Comparison of ENCODE assay signal across 20 mouse cellular contexts in the genomic region with DNA sequence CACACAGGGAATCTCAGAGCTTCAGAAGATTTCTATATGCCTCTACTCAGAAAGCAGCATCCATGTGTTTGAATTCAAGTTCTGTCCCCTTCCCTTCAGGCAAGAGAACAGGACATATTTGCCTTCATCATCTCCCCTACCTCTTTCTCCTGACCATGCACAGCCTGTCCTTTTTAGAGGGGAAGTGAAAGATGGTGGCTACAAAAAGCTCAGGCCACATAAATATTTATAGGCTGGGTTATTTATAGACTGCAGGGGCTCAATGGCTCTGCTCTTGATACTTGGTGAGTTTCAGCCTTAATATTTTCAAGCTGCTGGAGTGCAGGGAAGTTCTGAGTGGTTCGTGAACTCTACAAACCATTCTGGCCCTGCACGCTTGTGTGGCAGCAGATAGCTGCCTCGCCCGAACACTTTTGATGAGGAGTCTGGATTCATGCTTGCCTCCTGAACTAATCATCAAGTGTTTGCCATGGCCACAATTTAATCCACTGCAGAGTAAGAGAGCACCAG.
DNase-seq lines count a peak whose midpoint lies in the region; ATAC-seq and TF ChIP-seq lines count a peak whose summit lies in the region.
"Had no signal": no experiment of that assay in that cellular context is flagged by ENCODE, and none has a peak within 500 bp of the region (broad histone marks: within the 10 kb centered on the region; RNA-seq: fewer than 3 reads in every experiment).

No protein-coding gene starts in this region.

- H3K4me1 ChIP-seq in heart, embryonic 12.5 days (replicated peaks) = peaks cover 9% of the 10 kb centered on the region
- peaks cover 7% of the 10 kb centered on the region for H3K4me1 ChIP-seq in heart, embryonic 16.5 days (ENCODE audit: control insufficient read depth, insufficient read depth, low read length)
- H3K4me1 ChIP-seq in CH12.LX (ENCODE audit: control insufficient read depth in 1 of 2, insufficient read depth in 2 of 2) = peaks cover 10 to 15% of the 10 kb centered on the region in 2 experiments
- H3K4me1 ChIP-seq: embryonic facial prominence, embryonic 12.5 days; hindbrain, embryonic 15.5 days; kidney, embryonic 15.5 days had no signal

- no peak for TF ChIP-seq EP300 in CH12.LX (IDR thresholded peaks at IDR 0.05; ENCODE audit: low read length)

- no peak for TF ChIP-seq POLR2A in CH12.LX (IDR thresholded peaks at IDR 0.05; ENCODE audit: low read depth, low read length)

- H3K36me3 ChIP-seq in heart, embryonic 12.5 days = no peaks in the 10 kb centered on the region
- H3K36me3 ChIP-seq in heart, embryonic 16.5 days (ENCODE audit: control insufficient read depth, insufficient read depth) = no peaks in the 10 kb centered on the region
- no peaks in the 10 kb centered on the region for H3K36me3 ChIP-seq in CH12.LX (replicated peaks in 1 of 2; ENCODE audit: control insufficient read depth in 1 of 2, insufficient read depth in 1 of 2, low read length in 1 of 2)
- H3K36me3 ChIP-seq: embryonic facial prominence, embryonic 12.5 days; forebrain, embryonic 12.5 days; G1E; hindbrain, embryonic 15.5 days; kidney, embryonic 15.5 days had no signal

- H3K9ac ChIP-seq in heart, embryonic 12.5 days = no peak overlapping the region
- no peak overlapping the region for H3K9ac ChIP-seq in heart, embryonic 16.5 days (ENCODE audit: low read length)
- H3K9ac ChIP-seq in CH12.LX (ENCODE audit: insufficient read depth, low read depth) = no peak overlapping the region
- H3K9ac ChIP-seq: embryonic facial prominence, embryonic 12.5 days; forebrain, embryonic 12.5 days; hindbrain, embryonic 15.5 days; kidney, embryonic 15.5 days had no signal

- no peaks in the 10 kb centered on the region for H3K79me2 ChIP-seq in CH12.LX (replicated peaks; ENCODE audit: control insufficient read depth, extremely low read depth, insufficient read depth, poor library complexity, severe bottlenecking)

- H3K27me3 ChIP-seq in heart, embryonic 12.5 days (replicated peaks) = no peaks in the 10 kb centered on the region
- no peaks in the 10 kb centered on the region for H3K27me3 ChIP-seq in heart, embryonic 16.5 days (ENCODE audit: control insufficient read depth, insufficient read depth, low read length)
- no peaks in the 10 kb centered on the region for H3K27me3 ChIP-seq in CH12.LX (replicated peaks)
- H3K27me3 ChIP-seq: embryonic facial prominence, embryonic 12.5 days; forebrain, embryonic 12.5 days; hindbrain, embryonic 15.5 days; kidney, embryonic 15.5 days had no signal

- no peak for TF ChIP-seq RAD21 in CH12.LX (IDR thresholded peaks at IDR 0.05; ENCODE audit: low read depth, low read length)

- peak overlapping the region; percentile 70 for H3K27ac ChIP-seq in heart, embryonic 12.5 days (ENCODE audit: poor library complexity, severe bottlenecking)
- peak overlapping the region; percentile 73 for H3K27ac ChIP-seq in heart, embryonic 16.5 days (ENCODE audit: low read length)
- H3K27ac ChIP-seq in CH12.LX (ENCODE audit: insufficient read depth, low read depth) = no peak overlapping the region
- H3K27ac ChIP-seq: embryonic facial prominence, embryonic 12.5 days; forebrain, embryonic 12.5 days; hindbrain, embryonic 15.5 days; kidney, embryonic 15.5 days had no signal

- dilution Hi-C loops in CH12.LX (cut with MboI; ENCODE audit: extremely low pct_ligation_motif_present, extremely low pct_unique_long_range_greater_than_20kb, low sequenced_read_pairs) = no loop called here

- no peaks in the 10 kb centered on the region for H3K9me3 ChIP-seq in heart, embryonic 12.5 days (replicated peaks)
- H3K9me3 ChIP-seq in heart, embryonic 16.5 days (replicated peaks; ENCODE audit: control insufficient read depth, low read length) = no peaks in the 10 kb centered on the region
- no peaks in the 10 kb centered on the region for H3K9me3 ChIP-seq in CH12.LX (replicated peaks; ENCODE audit: low read length)
- H3K9me3 ChIP-seq: embryonic facial prominence, embryonic 12.5 days; forebrain, embryonic 12.5 days; G1E; hindbrain, embryonic 15.5 days; kidney, embryonic 15.5 days had no signal

- no peak for ATAC-seq in heart, embryonic 12.5 days (ENCODE audit: insufficient number of reproducible peaks, low FRiP score)
- no peak for ATAC-seq in heart, embryonic 16.5 days (replicated peaks; ENCODE audit: extremely low read depth, insufficient read depth, low FRiP score)
- ATAC-seq in granulocyte monocyte progenitor cell, adult 5-6 weeks (replicated peaks; ENCODE audit: poor library complexity, severe bottlenecking) = peak; percentile 56
- ATAC-seq: forebrain, embryonic 16.5 days; intestine, embryonic 16.5 days had no signal

- 41% methylated on average over 4 of the region's 4 CpGs for WGBS in heart, embryonic 12.5 days
- 44% methylated on average over 4 of the region's 4 CpGs for WGBS in heart, embryonic 16.5 days

- in situ Hi-C loops in CH12.LX (cut with MboI; ENCODE audit: low pct_ligation_motif_present, low pct_unique_long_range_greater_than_20kb, low sequenced_read_pairs) = no loop called here

- no peak for TF ChIP-seq CTCF in CH12.LX (conservative IDR thresholded peaks at IDR 0.05 in 1 of 2, IDR thresholded peaks at IDR 0.05 in 1 of 2; ENCODE audit: low read depth in 2 of 2, low read length in 2 of 2)

- no peak overlapping the region for H3K4me3 ChIP-seq in heart, embryonic 12.5 days
- H3K4me3 ChIP-seq in heart, embryonic 16.5 days (ENCODE audit: low read length) = no peak overlapping the region
- no peak overlapping the region for H3K4me3 ChIP-seq in CH12.LX (replicated peaks in 1 of 3; ENCODE audit: low read depth in 2 of 3, low read length in 2 of 3, poor library complexity in 1 of 3)
- H3K4me3 ChIP-seq: embryonic facial prominence, embryonic 12.5 days; forebrain, embryonic 12.5 days; hindbrain, embryonic 15.5 days; kidney, embryonic 15.5 days had no signal

- H3K4me2 ChIP-seq in heart, embryonic 12.5 days = 0 out of 2 replicates have a peak overlapping the region, but pooled peaks have one; percentile 6
- H3K4me2 ChIP-seq in heart, embryonic 16.5 days (ENCODE audit: low read depth, low read length) = no peak overlapping the region
- peak overlapping the region; percentile 39 for H3K4me2 ChIP-seq in CH12.LX (ENCODE audit: insufficient read depth, low read depth, poor library complexity, severe bottlenecking)
- H3K4me2 ChIP-seq: embryonic facial prominence, embryonic 12.5 days; forebrain, embryonic 12.5 days; hindbrain, embryonic 15.5 days; kidney, embryonic 15.5 days had no signal

- no peak for DNase-seq in heart, postnatal 4 days
- DNase-seq in heart, adult 8-10 months (ENCODE audit: low spot score) = no peak
- DNase-seq in CH12.LX (ENCODE audit: extremely low read depth) = peak; percentile 15
- DNase-seq in kidney, postnatal 10 days = no peak
- DNase-seq: adrenal gland, postnatal 10 days; cerebellum, adult 11 months; cerebellum, adult 8-10 months; cerebellum, postnatal 14 days; gastrocnemius, postnatal 14 days; kidney, adult 2 months had no signal

TF ChIP-seq in CH12.LX, 34 proteins besides CTCF, POLR2A, EP300 and RAD21:
- TF ChIP-seq MEF2A (IDR thresholded peaks at IDR 0.05; ENCODE audit: borderline replicate concordance, low read depth, low read length) = peak; percentile 90
- no peak for TF ChIP-seq TBP (conservative IDR thresholded peaks at IDR 0.05; ENCODE audit: low read depth, low read length)
- TF ChIP-seq BHLHE40 (IDR thresholded peaks at IDR 0.05; ENCODE audit: low read depth, low read length) = 0 out of 2 replicates have a peak, but pooled peaks have one; percentile 4
- TF ChIP-seq IRF4 (IDR thresholded peaks at IDR 0.05; ENCODE audit: low read depth, low read length) = peak; percentile 87
